Mouse (Mus musculus) ES-E14 (cell line): ENCODE results near the gene Homer1. TPM values are rescaled to one million over a fixed set of nuclear protein-coding genes. Genes with fewer than 3 reads are reported as not detected.

ENCODE experiments used
- DNase-seq: peaks from one replicate; pipeline ENCODE4 v3.0.0-alpha.2; 2013; ENCODE audit warnings: low read depth, low spot score
- H3K27ac ChIP-seq: 2 replicates; pipeline ENCODE4 v1.5.1; 2012; ENCODE audit warnings: low read depth, mild to moderate bottlenecking, low read length, moderate library complexity, mixed read lengths; ENCODE audit not compliant: poor library complexity, insufficient read depth, severe bottlenecking
- H3K36me3 ChIP-seq: 2 replicates; pipeline ENCODE4 v1.6.1; 2012; ENCODE audit warnings: mild to moderate bottlenecking, low read length, moderate library complexity, mixed read lengths; ENCODE audit not compliant: control insufficient read depth, poor library complexity, insufficient read depth, severe bottlenecking
- H3K4me1 ChIP-seq, 2 experiments: fragments of 150-350 bp in 1 of 2; sonication (generic) in 1 of 2; 2 replicates each; pipeline ENCODE4 v1.6.1; 2012; ENCODE audit warnings: low read length in 2 of 2, mild to moderate bottlenecking in 1 of 2, mixed read lengths in 1 of 2; ENCODE audit not compliant: control insufficient read depth in 2 of 2, insufficient read depth in 2 of 2, poor library complexity in 1 of 2
- H3K4me3 ChIP-seq, 2 experiments: fragments of 150-350 bp in 1 of 2; sonication (generic) in 1 of 2; 2 replicates each; pipeline ENCODE4 v1.5.1; 2012; ENCODE audit warnings: low read length in 2 of 2, low read depth in 1 of 2, mild to moderate bottlenecking in 1 of 2, mixed read lengths in 1 of 2; ENCODE audit not compliant: insufficient read depth in 1 of 2, poor library complexity in 1 of 2, severe bottlenecking in 1 of 2
- H3K9ac ChIP-seq: 2 replicates; pipeline ENCODE4 v1.6.1; 2012; ENCODE audit warnings: low read depth, mild to moderate bottlenecking, low read length, mixed read lengths; ENCODE audit not compliant: poor library complexity, insufficient read depth, severe bottlenecking
- H3K9me3 ChIP-seq: fragments of 150-350 bp; sonication (generic); 2 replicates; pipeline ENCODE4 v1.6.1; 2012; ENCODE audit warnings: low read depth, mild to moderate bottlenecking, low read length; ENCODE audit not compliant: control insufficient read depth, insufficient read depth
- CHD2 ChIP-seq: IDR thresholded peaks from 2 replicates; pipeline ENCODE4 v1.6.1; 2014; ENCODE audit warnings: mild to moderate bottlenecking, low read depth, low read length, inconsistent platforms
- HCFC1 ChIP-seq: IDR thresholded peaks from 2 replicates; pipeline ENCODE4 v1.6.1; 2012; ENCODE audit warnings: low read length, inconsistent platforms, borderline replicate concordance; ENCODE audit not compliant: insufficient read depth
- MAFK ChIP-seq: IDR thresholded peaks from 2 replicates; pipeline ENCODE4 v1.6.1; 2014; ENCODE audit warnings: mild to moderate bottlenecking, low read depth, low read length, inconsistent platforms; ENCODE audit not compliant: insufficient read depth
- ZC3H11A ChIP-seq: IDR thresholded peaks from 2 replicates; pipeline ENCODE4 v1.6.1; 2012; ENCODE audit warnings: low read depth, mild to moderate bottlenecking, inconsistent platforms, low read length, borderline replicate concordance
- ZNF384 ChIP-seq: IDR thresholded peaks from 2 replicates; pipeline ENCODE4 v1.6.1; 2012; ENCODE audit warnings: low read depth, low read length, inconsistent platforms
- in situ Hi-C, 2 experiments: fragments of 600-800 bp; cut with MboI; formaldehyde crosslinking; loops; one replicate each; pipeline ENCODE4 v1.15.1; 2025; ENCODE audit warnings: low sequenced_read_pairs in 2 of 2, inconsistent platforms in 1 of 2; ENCODE audit not compliant: unreplicated experiment in 2 of 2
- total RNA-seq: library from RNA; depleted of rRNA; stranded (reverse); fragments of 300-350 nt; gene quantifications from 2 replicates; pipeline ENCODE4 v1.2.3, GENCODE M21; 2012

Gene Homer1
- total RNA-seq, 1 experiment: 21.6 TPM

DNA sequence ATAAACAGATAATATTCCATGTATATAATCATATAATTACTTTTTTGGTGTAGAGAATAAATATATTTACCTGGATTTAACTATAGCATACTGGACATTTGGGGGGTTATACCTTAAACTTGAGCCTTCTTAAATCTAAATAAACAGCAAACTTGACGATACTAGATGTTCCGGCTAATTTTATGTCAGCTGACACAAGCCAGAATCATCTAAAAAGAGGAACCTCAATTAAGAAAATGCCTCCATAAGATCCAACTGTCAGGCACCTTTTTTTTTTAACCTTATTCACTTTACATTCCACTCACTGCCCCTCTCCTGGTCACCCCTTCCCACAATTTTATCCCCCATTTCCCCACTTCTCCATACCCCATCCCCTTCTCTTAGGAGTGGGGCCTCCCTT is 84.2 kb downstream of the Homer1 start:
- H3K36me3 ChIP-seq: no peaks in the 10 kb centered on the region
- no peak for TF ChIP-seq MAFK
- no peak for TF ChIP-seq ZC3H11A
- TF ChIP-seq ZNF384: no peak
- TF ChIP-seq HCFC1: no peak
- TF ChIP-seq CHD2: no peak
- H3K27ac ChIP-seq: no peak overlapping the region
- no peak for DNase-seq
- H3K4me3 ChIP-seq: no peak overlapping the region
- no peaks in the 10 kb centered on the region for H3K9me3 ChIP-seq
- H3K4me1 ChIP-seq: no peaks in the 10 kb centered on the region
- no peak overlapping the region for H3K9ac ChIP-seq
- in situ Hi-C loops: no loop called here

DNA sequence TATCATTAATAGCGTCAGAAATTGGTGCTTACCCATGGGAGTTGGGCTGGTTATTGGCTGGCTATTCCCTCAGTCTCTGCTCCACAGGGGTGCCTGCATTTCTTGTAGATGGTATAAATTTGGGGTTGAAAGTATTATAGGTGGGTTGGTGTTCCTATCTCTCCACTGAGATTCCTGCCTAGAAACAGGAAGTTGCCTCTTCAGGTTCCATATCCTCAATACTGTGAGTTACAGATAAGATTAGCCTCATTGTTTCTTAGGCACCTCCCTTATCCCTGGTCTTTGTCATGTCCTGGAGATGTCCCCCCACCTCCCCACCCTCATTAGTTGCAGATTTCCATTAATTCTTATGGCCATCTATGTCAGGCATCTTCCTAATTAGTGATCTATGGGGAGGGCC is 85.0 kb downstream of the Homer1 start:
- in situ Hi-C loops: no loop called here
- Histone ChIP-seq H3K27ac (no peak overlapping the region), H3K9ac (no peak overlapping the region), H3K9me3 (no peaks in the 10 kb centered on the region), H3K4me3 (no peak overlapping the region), H3K36me3 (no peaks in the 10 kb centered on the region), H3K4me1 (0 out of 4 replicates have a peak, but pooled peaks cover 0 to 2% of the 10 kb centered on the region in 2 experiments)
- no peak for TF ChIP-seq ZNF384
- TF ChIP-seq HCFC1: no peak
- no peak for TF ChIP-seq MAFK
- no peak for TF ChIP-seq CHD2
- TF ChIP-seq ZC3H11A: no peak
- DNase-seq: no peak

DNA sequence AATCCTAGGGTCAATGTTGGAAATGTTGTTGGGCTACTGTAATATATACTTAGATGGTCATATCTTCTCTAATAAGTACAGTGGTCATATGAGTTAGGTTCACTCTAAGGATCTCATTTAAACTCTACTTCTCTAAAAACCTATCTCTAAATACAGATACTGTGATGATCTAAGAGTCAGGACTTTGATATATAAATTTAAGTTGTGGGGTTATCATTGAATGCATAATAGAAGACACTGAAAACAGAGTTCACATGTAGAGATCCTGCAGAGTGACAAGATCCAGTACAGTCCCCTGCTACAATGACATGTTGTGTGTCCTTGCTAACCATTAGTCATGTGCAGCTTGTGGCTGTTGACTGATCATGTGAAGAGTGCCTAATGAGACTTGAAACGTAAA is 85.7 kb downstream of the Homer1 start:
- no peak overlapping the region for H3K27ac ChIP-seq
- H3K4me1 ChIP-seq: 0 out of 4 replicates have a peak, but pooled peaks cover 0 to 2% of the 10 kb centered on the region in 2 experiments
- H3K36me3 ChIP-seq: no peaks in the 10 kb centered on the region
- no peak overlapping the region for H3K9ac ChIP-seq
- in situ Hi-C loops: no loop called here
- DNase-seq: no peak
- H3K9me3 ChIP-seq: no peaks in the 10 kb centered on the region
- no peak for TF ChIP-seq ZC3H11A
- TF ChIP-seq ZNF384: no peak
- H3K4me3 ChIP-seq: no peak overlapping the region

DNA sequence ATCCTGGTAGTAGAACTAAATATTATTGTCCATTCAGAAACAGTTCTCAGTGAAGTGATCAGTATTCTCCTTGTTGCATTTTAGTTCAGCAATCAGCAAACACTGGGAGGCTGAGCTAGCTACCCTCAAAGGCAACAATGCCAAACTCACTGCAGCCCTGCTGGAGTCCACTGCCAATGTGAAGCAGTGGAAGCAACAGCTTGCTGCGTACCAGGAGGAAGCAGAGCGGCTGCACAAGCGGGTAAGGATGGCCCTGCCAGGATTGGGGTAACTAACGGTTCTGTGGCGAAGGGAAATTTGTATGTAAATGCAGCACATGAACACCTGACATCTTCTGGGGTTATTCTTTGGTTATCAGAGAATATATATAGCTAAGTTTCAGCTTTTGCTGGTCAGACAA is 88.0 kb downstream of the Homer1 start:
- in situ Hi-C loops: no loop called here
- TF ChIP-seq HCFC1 (no peak), MAFK (no peak), ZNF384 (no peak), CHD2 (no peak), ZC3H11A (no peak)
- no peak for DNase-seq

More for the DNA sequence above, 88.0 kb downstream of the Homer1 start:
- Histone ChIP-seq H3K9ac (no peak overlapping the region), H3K4me1 (0 out of 4 replicates have a peak, but pooled peaks cover 0 to 2% of the 10 kb centered on the region in 2 experiments), H3K9me3 (no peaks in the 10 kb centered on the region), H3K36me3 (no peaks in the 10 kb centered on the region), H3K4me3 (no peak overlapping the region), H3K27ac (no peak overlapping the region)
